Mouse (Mus musculus) liver, embryonic 14.5 days (tissue): ENCODE results near the gene Naa40.

Experiments
- CTCF ChIP-seq: IDR thresholded peaks from 2 replicates; pipeline ENCODE4 v1.5.1; 2016; ENCODE audit warnings: antibody characterized with exemption, low read depth, control low read depth
- EP300 ChIP-seq: IDR thresholded peaks from 2 replicates; pipeline ENCODE4 v1.6.1; 2016; ENCODE audit warnings: antibody characterized with exemption, low read depth

- TF ChIP-seq CTCF = no peak
- no peak for TF ChIP-seq EP300
These were observed 16.7 kb downstream of the Naa40 start for GRCm38 (mm10) chr19:7224253-7224652.
